Mouse (Mus musculus) urinary bladder, postnatal 36 days (tissue): ENCODE data around the gene Ndrg3.
"Not testable (repeated sequence)": the region's sequence is repeated elsewhere in the genome, so short reads cannot be mapped to it uniquely, and the experiment has no call there.

Experiments
- DNase-seq, 2 experiments: peaks; one replicate each; pipeline ENCODE4 v3.0.0; 2022; ENCODE audit warnings: low spot score in 2 of 2, mixed read lengths in 1 of 2

Gene Ndrg3

DNA sequence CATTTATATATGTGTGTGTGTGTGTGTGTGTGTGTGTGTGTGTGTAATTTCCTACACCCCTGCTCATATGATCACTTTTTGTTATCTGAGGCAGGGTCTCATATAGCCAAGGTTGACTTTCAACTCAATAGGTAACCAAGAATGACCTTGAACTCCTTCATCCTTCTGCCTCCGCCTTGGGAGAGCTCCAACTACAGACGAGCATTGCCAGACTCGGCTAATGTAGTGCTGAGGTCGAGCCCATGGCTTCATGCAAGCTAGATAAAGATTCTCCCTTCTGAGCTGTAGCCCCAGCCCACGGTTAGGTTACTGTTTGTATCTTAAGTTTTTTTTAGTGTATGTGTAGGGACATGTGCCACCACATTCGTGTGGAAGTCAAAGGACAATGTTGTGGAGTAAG, 90.0 kb downstream of the Ndrg3 start:
- DNase-seq, result no peak

DNA sequence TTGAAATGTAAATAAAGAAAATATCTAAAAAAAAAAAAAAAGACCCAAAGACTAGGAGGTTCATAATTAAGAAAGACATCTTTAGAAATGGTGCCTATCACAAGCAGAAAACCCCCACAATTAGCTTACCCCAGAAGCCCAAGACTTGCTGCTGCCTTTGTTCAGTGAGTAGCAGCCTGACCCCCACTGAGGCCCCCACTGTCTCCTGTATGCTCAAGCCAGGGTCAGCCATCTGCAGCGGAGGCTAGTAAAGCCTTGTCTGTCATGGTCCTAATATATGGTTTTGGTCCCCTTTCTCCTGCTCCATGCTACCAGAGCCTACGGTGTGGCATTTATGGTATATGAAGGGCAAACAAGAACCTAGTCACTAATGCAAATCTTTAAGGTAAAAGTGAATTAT, 90.5 kb downstream of the Ndrg3 start:
- no peak for DNase-seq

DNA sequence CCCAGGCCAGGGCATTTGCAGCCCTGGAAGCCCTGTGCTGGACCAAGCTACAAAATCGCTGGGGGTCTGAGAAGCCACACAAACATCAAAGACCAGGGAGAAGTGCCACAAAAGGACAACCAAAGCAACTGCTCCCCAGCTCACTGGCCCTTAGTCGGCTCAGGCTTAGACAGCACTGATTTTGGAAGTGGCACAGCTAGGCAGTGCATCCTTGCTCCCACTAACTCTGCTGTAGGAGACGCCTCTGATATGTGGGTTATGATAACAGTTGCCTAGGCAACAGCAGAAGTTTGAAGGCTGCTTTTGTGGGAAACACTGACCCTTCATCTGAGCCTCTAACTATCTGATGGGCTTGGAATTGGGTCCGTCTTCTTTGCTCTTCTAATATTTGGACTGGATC, 92.7 kb downstream of the Ndrg3 start:
- DNase-seq, result no peak

DNA sequence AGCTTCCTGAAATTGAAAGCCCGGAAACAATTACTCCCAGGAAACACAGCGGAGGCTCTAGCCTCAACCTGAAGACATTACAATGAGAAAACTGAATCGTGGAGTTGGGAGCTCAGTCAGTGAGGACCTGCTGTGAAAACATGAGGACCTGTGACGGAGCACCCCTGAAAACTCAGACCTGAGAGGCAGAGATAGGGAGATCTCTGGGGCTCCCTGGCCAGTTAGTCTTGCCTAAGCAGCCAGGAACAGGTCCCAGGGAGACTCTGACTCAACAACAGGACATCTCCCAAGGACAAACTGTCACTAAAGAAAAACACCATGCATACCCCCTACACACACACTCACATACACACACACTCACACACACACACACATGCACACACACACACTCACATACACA, 93.5 kb downstream of the Ndrg3 start:
- DNase-seq, result no peak

DNA sequence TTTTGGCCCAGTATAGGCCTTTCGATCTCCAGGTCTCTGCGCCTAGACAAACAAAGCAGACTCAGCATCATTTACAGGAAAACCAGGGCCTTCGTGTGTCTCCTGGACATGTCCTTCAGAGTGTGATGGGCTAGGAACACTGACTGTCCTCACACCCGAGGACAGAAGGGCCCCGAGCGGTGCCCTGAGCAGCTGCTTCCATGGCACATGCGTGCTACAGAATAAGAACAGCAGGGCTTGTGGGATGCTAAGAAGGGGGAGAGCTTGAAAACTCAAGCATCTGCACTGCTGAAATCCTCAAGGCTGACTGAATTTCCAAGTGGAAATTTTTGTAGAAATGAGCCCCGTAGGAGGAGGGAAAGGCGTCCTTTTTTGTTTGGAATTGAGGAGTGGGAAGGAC, 94.8 kb downstream of the Ndrg3 start:
- no peak for DNase-seq

DNA sequence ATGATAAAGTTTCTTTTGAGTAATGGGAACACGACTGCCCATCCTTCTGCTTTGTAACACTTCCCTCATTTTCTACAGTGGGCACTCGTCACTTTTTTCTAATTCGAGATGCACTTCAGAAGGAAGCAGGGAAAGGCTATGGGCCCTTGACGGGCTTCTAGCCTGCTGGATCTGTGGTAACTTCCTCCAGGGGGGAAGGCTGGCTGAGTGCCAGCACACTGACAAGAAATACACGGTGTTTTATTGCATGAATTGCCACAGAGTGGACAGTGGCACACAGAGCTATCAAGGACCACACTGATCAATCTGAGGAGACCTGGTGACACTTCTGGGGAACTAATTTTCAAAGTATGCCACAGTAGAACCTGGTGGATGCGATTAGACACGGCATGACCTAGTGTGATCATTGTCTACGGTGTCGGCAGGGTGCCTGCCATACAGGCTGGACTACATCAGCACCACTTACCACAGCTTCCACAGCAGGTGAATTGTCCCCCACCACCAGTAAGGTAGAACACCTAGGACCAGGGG, 95.4 kb downstream of the Ndrg3 start:
- no peak for DNase-seq

DNA sequence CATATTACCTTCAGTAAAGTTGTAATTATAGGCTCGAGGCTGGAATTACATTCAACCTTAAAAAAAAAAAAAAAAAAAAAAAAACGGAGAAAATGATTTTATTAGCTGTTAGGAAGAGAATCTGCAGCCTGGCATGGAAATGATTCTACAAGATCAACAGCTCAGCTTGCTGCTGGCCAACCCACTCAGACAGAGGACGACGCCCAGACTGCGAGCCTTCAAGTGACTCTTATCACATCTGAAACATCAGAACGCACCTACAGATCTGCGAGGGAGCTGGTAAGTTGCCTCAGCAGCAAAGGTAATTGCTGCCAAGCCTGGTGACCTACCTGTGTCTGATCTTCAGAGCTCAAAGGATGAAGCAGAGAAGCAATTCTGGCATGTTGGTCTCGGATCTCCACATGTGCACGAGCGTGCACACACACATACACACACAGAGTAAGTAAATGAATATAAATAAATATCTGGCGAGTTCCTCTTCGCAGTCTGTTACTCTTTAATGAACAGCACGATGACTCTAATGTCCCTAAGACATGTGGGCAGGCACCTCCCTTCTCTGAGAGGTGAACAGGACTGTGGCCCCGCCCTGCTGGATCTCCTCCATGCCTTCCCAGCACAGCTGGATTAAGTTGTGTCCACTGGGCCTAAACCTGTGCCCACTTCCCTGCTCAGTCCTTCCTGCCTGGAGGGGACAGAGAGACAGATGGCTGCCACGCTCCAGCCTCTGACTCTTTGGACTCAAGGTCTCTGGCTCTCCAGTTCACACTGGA, 97.2 kb downstream of the Ndrg3 start:
- no peak for DNase-seq

DNA sequence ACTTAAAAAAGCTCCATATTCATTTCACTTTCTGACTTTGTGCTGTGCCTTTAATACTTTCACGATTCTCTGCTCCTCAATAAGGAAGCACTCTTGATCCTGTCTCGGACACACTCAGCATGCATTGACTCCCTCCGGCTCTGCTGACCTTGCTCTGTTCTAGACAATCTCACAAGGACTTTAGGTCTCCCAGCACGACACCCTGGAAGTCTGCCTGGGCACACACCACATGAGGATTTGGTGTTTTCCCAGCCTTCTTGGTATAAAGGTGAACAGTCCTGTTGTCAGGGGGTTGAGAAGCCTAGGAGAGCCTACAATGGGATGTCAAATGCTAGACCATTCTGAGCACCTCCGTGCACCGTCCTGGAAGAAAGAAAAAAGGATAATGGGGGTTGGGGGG, 99.0 kb downstream of the Ndrg3 start:
- no peak for DNase-seq

DNA sequence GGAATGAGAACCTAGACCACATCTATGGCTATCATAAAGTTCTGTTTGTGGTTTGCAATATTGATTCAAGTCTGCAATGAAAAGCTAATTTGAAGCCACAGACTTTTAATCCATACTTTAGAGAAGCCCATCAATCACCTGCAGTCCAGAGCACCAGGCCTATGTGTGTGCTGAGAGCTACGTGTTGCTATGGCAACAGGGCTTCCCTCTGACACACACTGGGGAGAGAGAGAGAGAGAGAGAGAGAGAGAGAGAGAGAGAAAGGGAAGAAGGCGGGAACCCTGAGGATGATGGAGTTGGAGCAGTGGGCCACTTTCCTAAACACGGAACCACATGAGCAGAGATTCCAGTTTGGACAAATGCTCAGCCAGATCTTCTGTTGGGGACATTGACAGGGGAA, 99.6 kb downstream of the Ndrg3 start:
- no peak for DNase-seq

DNA sequence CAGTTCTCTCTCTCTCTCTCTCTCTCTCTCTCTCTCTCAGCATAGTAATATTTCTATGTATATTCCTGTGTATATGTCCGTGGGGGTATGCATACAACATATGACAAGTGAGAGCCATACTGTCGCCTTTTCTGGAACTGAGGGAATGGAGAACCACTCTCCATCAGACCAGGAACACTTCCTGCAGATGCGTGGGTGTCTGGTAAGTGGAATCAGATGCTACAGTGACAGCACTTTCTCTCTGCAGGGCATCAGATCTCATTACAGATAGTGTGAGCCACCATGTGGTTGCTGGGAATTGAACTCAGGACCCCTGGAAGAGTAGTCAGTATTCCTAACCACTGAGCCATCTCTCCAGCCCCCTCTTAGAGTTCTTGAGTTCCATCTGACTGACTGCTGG, 103.4 kb downstream of the Ndrg3 start:
- DNase-seq, result no peak

DNA sequence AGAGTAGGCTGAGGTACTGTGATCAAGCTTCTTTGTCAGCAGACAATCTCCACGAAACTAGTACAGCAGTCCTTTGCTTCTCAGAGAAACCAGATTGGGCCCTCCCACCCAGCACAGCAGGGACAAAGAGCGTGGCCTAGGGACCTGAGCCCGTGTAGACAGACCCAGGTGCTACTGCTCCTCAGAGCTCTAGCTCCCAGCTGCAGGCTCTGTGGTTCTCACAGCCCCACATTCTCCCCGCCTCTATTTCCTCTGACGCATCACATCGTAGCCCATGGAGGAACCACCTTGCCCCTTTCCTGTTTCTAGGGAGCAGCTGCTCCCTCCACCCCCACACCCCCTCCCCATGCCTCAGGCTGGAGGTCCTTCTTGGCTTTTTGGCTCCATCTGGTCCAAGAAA, 104.8 kb downstream of the Ndrg3 start, which contains the start of gene Sla2:
Gene Sla2 (minus strand): TSS at position 176 of the 400 bp plus-strand sequence.
- DNase-seq, result no peak

DNA sequence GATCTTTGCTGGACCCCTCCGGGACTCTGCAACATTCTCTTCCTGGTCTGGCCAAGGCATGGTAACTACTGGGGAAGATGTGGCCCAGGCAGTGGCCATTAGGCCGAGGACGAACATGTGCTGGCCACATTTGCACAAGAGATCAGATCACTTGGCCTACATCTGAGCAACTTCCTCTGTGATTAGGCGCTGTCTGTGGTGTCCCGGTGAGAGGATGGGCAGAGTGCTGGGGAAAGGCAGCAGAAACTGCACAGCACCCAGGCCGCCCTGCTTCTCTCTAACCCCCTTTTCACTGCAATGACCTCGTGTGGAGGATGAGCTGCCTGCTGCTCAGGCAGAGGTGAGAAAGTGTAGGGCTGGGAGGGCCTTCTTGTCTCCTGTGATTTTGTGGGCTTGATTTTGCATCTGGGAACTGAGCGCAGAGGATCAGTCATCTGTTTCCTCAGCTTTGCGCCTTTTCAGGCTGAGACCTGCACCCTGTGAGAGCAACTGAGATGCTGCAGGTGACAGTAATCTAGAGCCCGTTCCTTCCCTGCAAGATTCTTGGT, 105.7 kb downstream of the Ndrg3 start:
- no peak for DNase-seq

DNA sequence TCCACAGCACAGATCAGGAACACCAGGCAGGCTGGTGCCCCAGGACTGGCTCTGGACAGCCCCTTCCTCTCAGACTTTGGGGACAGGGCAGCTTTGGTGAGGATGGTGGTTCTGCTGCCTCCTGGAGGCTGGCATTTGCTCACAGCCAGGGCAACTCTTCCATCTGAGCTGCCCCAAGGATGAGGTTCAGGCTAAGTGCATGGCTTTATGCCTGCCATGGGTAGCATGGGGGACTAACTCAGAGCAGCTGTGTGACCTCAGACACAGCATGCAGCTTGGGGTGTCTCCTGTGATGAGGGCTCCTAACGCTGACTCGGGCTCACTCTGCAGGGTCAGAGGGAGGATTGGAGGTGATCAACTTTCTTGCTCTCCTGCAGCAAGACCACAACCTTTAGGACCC, 106.2 kb downstream of the Ndrg3 start:
- not testable (repeated sequence) for DNase-seq

DNA sequence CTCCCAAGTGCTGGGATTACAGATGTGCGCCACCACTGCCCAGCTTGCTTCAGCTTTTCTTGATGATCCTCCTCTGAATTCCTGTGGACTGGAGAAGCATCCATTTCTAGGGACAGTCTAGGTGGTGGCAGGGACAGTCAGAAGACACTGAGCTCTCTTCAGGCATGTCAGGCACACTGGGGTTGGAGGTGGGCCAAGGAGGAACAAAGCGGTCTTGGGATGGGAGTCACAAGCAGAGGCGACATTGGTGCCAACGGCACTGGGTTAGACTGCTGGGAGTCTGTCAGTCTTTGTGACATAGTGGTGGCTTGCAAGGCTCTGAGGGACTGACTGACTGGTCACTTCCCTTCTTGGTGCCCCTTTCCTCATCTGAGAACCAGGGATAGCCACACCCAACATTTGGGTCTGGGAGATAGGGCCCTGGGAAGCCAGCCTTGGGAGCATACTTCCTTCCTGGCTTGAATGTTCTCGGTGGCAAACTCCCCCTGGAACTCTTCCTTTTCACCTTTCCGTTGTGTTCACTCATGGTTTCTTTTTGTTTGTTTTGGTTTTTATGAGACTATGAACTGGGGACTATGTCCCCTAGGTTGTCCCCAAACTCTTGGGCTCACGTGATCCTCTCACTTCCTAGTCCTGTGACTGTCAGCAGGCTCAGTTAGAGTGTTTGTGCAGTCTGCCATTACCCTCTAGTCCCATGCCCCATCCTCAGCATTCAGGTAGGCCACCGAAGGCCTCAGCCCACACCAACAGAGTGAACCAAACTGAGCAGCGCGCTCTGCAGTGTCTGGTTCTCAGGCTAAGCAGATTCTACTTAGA, 107.3 kb downstream of the Ndrg3 start:
- no peak for DNase-seq

DNA sequence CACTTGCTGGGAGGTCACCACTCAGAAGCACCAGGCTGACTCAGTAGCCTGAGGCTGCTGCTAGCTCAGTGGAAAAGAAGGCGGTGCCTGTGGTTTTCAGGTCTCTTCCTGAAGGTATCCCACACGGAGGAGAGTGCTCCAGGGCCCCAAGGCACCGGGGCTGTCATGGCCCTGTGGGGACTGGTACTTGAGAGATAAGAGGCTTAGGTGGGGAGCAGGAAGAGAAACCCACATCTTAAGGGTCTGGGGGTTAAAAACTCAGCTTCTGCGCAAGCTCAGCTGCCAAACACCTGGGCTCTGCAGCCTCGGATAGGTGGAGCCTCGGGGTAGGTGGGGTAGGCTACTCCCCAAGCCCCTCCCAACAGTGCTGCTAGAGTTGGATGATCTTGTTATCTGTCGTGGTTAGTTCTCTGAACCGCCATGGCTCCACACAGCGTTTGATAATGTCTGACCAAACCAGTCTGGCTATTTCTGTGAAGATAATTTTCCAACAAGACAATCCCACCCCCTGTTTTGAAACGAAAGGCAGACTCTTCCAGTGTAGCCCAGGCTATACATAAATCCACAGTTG, 109.3 kb downstream of the Ndrg3 start:
- DNase-seq, result no peak

DNA sequence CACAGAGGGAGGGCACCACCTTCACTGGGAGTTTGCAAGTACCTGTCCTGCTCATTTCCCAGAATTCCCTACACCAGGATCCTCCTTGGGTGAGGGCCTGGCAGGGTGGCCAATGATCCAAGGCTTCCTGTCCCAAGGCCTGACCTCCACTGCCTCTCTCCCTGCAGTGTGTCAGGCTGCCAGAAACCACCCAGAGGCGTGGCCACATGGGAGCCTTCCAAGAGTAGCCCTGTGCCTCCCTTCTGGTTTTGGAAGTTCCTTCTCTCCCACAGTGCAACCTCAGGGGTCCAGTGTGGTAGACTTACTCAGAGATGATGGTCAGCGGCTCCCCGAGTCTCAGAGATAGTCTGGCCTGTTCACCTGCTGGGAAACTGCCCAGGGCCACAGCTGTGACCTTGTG, 112.3 kb downstream of the Ndrg3 start:
- DNase-seq, result peak in 1 of 2 experiments; percentile 13

DNA sequence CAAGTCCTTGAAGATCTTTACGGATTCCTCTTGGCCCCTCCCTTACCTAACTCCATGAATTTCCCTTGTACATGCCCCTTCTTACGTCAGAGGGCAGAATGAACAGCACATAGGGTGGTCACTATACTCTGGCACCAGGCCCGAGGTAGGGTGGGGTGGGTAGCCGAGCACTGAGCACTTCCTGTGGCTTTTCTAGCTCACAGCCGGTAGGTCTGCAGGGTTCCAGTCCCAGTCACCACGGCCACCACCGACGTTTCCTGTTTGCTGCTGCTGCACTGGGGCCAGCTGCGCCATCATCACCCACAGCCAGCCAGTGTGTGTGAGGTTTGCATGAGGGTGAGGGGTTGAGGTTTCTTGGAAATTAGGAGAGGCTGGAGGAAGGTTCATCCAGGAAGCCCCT, 114.1 kb downstream of the Ndrg3 start:
- no peak for DNase-seq
